Mouse (Mus musculus): ENCODE results near the gene Gm11084.
A peak's percentile ranks its signal among the peaks of the same experiment; 100 is the strongest.
"Not testable (repeated sequence)": the region's sequence is repeated elsewhere in the genome, so short reads cannot be mapped to it uniquely, and the experiment has no call there.

Gm11084 gene

DNA sequence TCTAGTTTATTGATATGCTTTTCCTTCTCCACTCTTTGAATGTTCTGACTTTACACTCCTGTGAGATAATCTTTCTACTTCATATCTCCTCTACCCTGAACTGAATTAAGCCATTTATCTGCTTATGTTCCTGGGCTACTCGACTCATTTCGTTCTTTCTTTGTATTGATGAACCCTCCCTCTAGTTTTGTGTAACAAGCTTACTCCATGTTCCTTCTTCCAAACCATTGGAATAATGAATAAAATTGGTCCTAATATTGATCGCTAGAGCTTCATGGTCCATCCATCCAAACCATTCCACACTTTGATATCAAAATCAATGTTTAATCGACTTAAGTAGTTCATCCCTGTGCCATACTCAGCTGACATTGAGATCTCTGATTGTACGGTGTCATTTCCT, at the start of gene Gm11084:
Gene Gm11084 (minus strand): TSS at position 101 of the 400 bp plus-strand sequence.
- DNase-seq, result no peak

DNA sequence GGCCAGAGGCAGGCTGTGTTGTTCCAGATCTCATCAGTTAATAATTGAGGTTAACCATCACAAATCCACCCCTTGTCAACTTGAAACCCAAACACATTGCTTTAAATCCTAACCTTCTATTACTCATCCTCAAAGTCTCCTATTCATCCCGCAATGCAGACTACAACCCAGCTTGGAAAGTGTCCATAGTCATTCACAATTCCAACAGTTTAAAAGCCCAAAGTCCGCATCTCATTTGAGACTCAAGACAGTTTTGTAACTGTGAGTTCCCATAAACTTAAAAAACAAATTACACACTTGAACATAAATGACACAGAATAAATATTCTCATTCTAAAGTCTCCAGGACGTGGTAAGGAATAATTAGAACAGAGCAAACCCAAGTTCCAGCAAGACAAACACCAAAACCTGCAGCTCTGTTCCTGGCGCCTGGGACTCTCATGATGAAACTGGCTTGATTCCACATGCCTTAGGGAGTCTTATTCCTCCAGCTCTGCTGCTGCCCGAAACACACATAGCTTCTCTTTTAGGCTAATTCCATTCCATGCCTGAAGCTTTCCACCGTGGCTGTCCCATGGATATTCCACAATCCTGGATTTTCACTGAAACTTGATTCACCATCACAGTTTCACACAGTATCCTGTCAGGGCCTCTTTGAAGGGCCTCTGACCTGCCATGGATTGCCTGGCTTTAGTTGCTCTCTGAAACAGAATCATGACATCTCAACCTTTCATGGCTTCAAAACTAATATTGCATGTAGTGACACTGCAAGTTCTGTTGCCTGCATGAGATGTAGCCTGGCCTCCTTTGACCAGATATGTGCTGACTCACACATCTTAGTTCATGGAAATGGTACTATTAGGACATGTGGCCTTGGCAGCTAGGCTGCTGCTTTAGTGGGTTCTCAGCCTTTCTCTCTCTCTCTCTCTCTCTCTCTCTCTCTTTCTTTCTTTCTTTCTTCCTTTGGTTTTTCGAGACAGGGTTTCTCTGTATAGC, 44.8 kb upstream of the Gm11084 start:
- no peak for DNase-seq

DNA sequence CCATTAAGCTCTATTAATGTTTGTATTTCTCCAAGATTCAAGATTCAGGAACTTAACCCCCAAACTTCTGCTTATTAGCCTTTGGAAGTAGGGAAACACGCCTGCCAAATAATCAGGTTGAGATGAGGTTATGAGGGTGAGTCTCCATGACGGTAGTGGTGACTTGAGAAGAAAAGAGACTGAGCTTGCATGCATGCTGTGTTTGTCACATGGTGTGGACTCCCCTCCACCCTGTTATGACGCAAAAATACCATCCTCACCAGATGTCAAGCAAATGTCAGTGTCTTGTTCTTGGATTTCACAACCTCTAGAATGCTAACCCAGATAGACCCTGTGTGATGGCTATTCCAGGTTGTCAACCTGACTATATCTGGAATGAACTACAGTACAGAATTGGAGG, 43.3 kb upstream of the Gm11084 start:
- DNase-seq, result no peak

DNA sequence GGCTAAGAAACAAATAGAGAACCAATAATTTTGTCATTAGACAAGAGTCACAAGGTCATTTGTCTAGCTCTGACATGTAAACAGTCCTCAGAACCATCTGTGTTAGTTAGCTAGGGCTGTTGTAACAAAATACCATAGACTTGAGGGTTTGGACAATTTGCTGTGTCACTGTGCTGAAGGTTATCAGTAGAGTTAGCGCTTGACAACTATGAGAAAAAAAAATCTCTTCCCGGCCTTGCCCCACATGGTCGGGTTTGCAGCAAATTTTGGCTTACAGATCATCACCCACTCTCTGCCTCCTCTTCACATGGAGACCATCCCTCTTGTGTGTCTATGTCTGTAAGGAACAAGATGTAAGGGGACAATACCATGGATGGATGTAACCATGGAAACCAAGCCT, 41.5 kb upstream of the Gm11084 start:
- no peak for DNase-seq

DNA sequence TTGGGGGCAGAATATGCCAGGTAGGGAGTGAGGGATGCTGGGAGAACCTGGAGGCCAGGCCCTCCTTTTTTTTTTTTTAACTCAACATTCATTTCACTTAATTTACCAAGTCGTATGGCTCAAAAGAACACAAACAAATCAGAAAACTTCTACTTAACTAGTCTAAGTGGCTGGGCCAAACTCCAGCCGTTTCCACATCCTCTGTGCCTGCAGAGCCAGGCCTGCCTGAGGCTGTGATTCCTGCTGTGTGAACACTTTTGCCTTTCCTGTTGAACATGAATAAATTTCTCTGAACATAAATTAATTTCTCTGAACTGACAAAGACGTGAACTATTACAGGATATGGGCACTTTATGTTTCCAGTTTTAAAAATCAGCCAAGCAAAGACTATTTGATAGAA, 40.6 kb upstream of the Gm11084 start:
- DNase-seq, result peak in 1 of 2 experiments; percentile 32

DNA sequence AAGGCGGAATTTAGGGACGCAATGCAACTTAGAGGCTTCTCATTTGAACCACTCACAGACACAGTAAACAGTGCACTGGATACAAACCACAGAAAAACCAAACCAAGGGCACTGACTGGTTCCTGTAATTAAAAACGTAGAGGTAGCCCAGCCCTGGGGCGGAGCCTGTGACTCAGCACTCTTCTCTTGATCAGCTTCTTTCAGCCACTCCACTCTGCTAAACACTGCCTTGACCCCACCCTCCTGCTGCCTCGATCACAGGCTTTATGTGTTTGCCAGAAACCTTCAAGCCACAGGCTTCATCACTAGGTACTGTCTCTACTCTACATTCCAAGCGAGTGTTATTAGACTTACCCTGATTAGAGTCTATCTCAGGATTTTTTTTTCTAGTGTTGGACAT, 37.3 kb upstream of the Gm11084 start:
- no peak for DNase-seq

DNA sequence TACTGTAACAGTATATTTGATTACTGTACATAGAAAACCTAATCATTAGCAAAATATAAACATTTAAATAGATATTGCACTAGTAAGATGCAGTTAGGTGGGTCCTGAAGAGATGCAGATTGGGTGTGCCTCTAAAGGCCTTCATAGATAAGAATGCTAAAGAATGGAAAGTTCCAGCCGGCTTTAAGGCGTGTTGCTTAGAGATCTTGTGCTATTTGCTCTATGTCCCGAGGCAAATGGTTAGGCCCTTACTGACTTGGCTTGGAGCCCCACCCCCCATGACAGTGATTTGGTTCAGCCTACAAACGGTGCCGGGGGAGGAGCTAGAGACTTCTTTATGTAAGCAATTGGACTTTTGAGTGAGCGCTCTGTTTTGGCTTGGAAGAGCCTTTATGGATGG, 34.5 kb upstream of the Gm11084 start:
- DNase-seq, result no peak

DNA sequence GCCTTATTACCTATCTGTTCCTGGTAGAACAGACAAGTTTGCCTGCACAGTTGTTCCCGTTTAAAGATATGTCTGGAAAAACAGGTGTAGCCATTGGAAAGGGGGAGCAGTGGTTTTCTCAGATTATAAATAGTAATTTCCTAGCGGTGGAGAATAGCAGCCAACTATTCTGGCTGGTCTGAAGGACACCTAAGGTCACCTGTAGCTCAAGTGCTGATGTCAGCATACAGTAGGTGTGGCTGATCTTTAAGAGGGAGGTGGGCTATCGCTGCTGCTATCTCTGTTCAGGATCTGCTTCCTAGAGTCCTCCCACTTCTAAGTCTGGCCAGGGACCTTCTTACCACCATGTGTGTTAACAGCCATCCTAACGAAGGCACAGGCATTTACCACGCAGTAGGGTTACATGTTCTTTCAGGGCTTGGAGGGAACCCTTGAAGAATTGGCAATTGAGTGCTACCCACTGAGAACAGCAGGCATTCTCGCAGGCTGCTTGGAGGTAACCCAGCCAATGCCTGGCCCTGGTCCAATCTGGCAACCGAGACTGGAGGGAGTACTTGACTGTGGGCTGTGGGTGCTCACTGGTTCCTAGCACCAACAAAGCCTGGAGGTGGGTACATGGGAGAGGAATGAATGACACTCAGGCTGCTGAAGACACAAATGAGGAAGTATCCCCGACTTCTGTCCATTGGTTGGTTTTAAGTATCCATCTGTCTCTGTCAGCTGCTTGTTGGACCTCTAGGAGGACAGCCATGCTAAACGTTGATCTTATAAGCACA, 33.0 kb upstream of the Gm11084 start:
- DNase-seq, result peak in 1 of 2 experiments; percentile 65

DNA sequence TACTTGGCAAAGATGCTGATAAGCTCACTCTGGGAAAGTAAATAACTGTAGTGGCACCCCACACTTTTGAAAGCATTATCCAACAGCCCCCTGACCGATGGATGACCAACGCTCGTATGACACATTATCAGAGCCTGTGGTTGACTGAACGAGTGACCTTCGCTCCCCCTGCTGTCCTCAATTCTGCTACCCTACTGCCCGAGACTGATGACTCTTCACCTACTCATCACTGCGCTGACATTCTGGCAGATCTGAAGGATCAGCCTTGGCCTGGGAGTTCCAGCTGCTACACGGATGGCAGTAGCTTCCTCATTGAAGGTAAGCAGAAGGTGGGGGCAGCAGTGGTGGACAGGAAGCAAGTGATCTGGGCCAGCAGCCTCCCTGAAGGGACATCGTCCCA, 27.5 kb upstream of the Gm11084 start:
- DNase-seq, result not testable (repeated sequence)

DNA sequence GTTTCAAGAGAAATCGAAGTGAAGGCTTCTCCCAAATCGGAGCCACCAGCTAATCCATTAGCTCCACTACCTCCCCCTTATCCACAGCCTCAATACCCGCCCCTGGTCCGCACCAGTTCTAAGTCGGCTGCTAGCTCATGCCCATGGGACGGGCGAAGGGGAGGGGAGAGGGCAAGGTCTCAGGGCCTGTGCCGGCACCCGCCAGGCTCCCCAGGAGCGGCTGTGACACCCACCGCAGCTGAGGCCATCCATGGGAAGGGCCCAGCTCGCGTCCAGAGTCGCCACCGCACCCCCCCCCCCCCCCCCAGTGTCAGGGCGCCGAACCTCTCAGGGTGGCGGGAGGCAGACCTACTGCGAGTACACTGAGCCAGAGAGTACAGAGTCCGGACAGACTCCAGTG, 26.1 kb upstream of the Gm11084 start:
- peak in 1 of 2 experiments; percentile 19 for DNase-seq

DNA sequence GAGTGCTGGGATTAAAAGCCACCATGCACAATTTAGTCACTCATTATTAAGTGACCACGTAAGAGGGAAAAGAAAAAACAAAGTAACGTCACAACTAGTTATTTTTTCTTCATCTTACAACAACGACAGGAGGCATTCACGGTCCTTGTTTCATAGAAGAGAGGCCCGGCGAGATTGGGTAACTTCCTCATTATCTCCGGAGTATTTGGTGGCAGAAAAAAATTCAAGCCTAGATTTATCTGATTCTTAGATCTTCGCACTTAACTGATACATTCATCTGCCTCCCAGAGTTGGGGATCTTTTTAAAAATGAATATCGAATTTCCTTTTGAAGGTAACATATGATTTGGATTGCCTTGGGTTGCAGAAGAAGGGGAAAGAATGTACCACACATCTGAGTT, 21.0 kb upstream of the Gm11084 start:
- DNase-seq, result no peak

DNA sequence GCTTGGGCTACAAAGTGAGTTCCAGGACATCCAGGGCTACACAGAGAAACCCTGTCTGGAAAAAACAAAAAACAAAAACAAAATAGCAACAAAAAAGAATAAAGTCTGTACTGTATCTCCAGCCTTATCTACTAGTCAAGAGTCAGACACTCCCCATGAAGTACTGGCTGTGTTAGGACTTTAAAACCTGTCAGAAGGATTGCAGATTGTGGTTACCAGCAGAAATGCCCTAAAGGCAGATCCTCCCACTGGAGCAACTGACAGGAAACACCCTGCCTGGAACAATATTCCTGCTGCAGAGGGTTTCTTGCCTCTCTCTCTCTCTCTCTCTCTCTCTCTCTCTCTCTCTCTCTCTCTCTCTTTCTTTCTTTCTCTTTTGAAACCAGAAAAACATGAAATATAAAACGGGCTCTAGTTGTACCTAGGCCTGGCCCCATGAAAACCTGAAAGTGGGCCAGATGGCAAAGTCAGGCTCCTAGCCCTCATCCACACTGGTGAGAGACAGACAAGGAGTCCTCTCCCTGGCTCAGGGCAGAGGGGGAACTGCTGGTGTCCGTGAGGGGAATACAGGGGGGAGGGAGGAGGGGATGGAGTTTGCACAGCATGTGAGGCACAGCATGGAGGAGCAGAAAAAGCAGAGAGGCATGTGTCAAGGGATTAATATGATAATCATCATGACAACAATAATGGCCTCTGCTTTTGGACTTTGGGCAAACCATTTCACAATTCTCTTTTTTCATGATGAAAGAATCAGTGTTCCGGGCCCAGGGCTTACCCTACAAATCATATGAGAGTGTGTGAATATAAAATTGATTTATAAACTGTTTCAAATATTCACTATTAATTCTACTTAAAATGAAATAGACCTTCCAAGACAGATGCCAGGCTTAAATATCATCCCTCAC, 19.3 kb upstream of the Gm11084 start:
- no peak for DNase-seq

DNA sequence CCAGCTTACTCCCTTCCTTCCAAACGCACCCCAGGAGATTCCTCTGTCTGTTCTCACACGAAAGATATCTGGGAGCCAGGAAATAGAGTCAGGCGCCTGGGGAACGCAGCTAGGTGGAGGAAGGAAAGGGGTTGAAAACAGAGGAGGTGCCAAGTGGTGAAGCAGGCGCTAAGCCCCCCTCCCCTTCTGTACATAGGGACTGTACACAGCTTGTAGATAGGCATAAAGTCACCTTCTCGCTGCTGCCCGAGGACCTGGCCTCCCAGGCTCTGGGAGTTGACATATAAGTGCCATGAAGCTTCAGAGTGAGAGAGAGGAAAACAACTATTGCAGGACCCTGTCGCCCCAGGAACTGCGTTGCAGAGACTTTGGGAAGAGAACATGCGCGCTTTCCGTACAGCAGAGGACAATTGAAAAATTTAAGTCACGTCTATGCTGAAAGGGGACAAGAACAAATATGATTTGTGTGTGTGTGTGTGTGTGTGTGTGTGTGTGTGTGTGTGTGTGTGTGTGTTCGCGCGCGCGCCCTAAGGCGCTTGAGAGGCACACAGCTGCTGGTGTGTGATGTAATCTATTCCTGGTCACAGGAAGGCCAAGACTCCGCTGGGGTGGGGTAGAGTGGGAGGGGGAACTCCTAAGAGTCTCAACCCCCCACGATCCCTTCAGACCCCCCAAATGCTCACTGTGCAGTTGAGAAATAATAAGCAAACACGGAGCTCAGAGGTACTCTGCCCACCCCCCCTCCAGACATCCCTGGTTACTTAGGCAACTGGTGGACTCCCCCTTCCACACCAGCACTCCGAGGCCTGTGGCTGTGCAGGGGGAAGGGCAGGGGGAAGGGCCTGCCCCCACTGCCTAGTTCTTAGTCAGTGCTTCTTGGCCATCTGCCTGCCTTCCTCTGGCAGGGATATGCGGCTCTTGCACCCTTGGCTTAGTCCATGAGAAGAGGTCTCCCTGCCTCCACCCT, 17.5 kb upstream of the Gm11084 start:
- DNase-seq, result peak; percentile 63 to 73

DNA sequence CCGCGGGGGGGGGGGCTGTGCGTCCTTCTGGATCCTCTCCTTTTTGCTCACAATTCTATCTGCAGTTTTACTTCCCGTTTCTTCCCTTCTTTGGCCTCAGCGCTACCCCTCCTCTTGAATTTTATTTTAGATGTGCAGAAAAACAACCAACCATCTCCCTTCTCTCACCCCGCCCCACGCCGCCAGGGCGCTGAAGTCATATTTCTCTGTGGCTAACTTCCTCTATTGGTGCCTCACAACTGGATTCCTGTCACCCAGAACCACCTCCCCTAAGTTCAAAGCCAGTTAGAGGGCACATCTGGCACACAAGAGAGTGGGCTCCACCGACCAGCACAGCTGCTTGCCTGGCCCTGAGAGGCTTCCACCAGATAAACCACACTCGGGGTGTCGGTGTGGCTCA, 16.5 kb upstream of the Gm11084 start:
- DNase-seq, result peak; percentile 20 to 49

DNA sequence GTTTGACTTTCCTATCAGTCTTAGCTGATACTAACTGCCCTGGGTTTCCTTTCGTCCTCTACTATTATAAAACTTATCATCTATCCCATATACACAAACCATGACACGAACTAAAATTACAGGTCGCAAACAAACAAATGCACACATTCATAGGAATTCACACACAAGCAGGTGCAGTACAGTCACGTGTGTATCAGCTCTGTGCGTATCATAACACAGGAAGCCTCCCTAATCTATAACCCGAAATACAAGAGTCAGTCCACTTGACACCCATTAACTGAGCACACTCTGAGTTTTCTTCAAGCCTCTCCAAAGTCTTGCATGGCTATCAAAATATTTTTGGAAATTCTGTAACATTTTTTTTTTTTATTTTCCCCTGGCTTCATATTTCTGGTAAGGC, 15.9 kb upstream of the Gm11084 start:
- DNase-seq, result no peak

DNA sequence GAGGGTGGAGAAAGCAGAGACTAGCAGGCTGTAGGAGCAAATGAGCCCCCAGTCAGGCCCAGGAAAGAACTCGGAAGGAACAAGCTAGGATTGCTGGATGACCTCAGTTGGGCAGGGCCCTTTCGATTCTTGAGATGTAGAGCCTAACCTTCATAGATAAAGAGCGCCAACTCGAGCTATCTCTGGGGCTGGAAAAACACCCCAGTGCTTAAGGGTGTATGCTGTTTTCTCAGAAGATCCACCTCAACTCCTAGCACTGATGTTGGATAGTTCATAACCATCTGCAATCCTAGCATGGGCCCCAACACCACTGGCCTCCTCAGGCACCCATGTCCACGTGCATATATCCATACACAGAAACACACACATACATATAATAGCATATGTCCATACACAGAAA, 15.5 kb upstream of the Gm11084 start:
- no peak for DNase-seq

DNA sequence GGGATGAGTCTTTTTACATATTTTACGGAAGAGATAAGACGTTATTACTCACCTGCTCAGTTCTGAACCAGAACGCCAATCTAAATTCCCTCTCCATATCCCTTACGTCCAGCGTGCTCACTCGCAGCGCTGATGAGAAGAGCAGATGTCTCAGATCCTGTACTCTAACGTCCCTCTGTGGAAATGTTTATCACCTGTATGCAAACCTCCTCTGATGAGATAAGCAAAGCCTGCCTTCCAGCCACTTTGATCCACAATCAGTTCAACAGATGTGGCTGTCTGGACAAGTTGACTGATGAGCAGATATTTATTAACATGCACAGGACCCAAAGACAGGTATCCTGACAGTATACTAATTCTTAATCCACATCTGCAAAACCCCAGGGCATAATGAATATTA, 13.7 kb upstream of the Gm11084 start:
- DNase-seq, result no peak

DNA sequence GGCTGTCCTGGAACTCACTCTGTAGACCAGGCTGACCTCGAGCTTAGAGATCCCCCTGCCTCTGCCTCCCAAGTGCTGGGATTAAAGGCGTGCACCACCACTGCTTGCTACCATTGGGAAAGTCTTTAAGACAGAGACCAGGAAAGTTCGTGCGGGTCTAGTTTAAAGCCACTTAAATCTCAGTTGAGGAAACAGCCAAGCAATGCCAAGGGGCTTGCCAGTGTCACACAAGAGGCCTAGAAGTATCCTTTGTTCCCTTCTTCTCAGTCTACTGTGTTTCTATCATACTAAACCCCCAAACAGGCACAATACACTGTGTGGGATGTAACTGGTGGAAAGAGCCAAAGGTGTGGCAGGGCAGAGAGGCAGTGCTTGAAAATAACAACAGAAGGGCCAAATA, 11.1 kb upstream of the Gm11084 start:
- no peak for DNase-seq

DNA sequence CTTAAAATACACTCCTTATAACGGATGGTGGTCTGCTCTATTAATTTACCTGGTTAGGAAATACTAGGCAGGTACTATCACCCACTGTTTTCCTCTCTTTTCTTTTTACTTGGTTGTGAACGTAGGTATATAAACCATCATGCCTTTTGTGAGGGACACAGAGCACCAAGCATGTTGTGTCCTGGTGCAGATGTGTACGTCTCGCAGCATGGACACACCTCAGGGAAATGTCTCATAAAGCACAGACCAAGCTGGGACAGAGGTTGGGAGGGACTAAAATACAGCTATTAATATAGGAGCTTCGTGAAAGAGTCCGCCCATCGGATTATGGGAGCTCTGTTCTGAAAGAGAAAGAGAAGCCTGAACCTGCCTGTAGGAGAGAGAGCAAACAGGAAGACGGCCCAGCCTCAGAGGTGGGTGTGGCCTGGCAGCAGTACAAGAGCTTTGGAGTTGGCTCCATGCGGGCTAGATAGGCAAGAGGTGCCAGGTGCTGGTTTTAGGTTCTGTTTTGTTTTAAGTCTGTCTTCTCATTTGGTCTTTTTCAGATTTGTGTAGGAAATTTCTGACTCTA, 10.4 kb upstream of the Gm11084 start:
- DNase-seq, result peak; percentile 38 to 73

DNA sequence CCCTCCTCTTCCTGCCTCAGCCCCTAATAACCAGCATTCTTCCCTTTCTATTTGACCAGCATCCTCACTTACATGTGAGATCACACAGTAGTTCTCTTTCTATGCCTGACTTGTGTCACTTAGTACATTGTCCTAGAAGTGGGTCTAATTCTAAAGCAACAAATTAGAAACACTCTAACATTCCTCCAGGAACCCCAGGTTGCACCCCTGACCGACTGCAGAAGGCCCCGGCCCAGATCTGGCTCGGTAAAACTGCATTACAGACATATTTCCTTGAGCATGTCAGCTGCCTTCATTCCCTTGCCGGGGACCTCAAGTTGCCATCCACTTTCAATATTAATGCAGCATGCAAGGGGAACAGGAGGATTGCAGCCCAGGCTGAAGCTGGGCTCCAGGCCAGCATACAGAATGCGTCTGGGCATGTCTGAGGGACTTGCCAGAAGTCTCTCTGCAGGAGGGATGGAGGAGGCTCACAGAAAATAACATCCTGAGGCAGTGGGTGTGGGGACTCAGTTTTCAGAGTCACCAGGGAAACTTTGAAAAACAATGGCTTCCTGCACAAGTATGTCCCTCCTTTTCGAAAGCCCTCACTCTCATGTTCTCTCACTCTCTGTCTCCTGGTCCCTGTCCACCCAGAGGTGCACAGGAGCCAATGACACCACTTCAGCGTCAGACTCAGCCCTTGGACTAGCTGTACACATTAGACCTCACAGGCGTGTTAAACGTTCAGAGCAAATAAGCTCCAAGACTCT, 9.0 kb upstream of the Gm11084 start:
- peak; percentile 42 to 61 for DNase-seq

Measured in kidney, postnatal 36 days (tissue).